Mouse (Mus musculus) adrenal gland, postnatal 14 days (tissue): Measurements from ENCODE around the gene BC016579. TPM values are rescaled to one million over a fixed set of nuclear protein-coding genes. Genes with fewer than 3 reads are reported as not detected.

Experiments
- DNase-seq: peaks from one replicate; pipeline ENCODE4 v3.0.0; 2021; ENCODE audit warnings: mixed read lengths
- total RNA-seq: library from RNA; stranded (reverse); gene quantifications from 2 replicates; pipeline ENCODE4 v1.2.3, GENCODE M21; 2021

The BC016579 gene
- total RNA-seq, 1 experiment from 2014 or later, result not detected

DNA sequence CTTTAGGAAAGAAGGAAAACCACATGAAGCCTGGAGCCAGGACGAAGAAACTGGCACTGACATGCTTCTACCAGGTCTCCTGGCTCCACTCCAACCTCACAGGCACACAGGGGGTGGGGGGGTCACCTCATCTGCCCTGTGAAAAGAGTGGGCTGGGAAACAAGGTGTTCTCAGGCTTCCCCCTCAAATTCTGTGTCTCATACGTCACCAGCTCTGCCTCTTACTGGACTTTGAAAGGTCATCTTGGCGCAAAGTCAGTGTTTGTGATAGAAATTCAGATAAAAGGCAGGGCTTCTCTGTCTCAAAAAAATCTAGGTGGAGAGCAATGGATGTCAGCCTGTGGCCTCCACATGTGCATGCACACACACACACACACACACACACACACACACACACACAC is 12.6 kb downstream of the BC016579 start:
- peak; percentile 17 for DNase-seq

DNA sequence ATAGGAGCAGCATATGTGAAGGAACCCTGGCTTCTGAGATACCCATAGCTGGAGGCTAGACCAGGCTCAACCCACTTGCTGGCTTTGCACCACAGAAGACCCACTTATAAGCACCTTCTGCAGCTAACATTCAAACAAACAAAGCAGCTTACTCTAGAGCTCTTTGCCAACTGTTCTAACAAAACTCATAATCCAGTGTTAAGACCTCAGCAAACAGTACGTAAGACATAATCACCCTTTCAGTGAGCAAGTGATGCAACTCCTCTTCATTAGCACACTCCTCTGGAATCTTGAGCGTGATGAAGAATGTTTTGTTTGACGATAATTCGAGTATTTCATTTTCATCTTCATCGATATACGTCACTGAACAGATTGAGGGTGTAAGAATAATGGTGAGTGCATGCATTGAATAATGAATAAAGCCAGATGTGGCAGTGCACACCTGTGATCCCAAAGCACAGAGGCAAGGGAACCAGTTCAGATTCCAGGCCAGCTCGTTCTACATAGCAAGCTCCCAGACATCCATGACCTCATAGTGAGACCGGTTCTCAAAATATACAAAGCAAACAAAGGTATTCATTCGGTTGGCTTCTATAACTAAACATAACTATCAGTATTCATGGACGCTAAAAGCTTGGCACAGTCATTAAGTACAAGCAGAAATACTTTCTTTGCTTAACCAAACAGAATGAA is 13.7 kb downstream of the BC016579 start:
- no peak for DNase-seq

DNA sequence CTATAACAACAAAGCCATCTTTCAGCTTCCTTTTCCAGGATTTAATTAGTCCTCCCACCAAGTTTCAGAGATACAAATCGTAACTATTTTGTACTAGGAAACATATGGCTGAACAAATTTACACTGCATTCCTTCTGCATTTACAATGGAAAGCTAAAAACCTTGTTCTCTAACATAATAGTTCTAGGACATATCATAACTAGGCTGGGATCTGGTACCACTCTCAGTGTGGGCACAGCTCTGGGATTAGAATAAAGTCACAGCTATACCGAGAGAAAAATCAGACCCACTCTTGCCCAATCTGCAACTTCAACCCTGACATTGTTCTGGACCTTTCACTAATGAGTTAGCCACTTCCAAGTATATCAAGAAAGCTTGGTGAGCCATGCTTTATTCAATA is 18.0 kb downstream of the BC016579 start:
- no peak for DNase-seq

DNA sequence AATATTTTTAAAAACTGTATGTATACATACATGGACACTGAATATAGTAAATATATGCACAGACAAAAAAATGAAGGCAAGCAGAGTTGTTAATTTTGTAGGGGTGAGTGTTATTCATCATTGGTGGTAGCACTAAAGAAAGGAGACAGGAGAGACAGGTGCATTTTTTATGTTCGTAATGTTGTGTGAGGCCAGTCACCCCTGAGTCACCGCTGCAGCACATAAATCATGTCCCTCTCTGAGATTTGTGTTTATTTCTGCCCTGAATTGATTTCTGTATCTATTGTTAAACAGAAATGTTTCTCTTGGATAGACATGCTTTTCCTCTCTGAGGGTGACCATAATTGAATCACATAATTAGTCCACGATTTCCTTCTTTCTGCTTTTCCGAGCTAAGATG is 21.4 kb downstream of the BC016579 start:
- DNase-seq, result no peak

DNA sequence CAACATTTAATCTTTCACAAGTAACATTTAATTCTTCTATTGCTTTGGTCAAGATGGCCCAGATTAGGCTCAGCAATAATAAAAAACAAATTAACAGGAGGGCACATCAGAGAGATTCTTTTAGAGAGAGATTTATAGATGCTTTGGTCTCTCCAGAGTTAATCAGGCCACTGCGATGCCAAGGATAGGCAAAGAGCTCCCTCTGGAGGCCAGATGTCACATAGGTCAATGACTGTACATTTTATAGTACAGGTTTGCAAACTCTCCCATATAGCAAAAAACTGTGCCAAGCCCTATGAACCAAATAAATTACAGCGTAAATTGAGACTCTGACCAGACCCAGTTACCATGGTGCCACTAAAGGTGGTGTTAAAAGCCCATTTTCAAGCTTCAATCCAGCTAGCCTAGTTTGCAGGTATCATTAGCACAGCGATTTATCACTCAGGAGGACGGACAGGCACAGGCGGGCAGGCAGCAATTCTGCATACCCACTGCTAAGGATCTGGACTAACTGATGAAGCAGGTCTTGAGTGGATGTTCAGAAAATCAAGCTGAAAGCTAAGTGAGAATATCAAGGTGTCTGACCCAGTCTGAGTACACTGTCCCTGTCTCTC is 23.4 kb downstream of the BC016579 start:
- DNase-seq, result peak; percentile 79

DNA sequence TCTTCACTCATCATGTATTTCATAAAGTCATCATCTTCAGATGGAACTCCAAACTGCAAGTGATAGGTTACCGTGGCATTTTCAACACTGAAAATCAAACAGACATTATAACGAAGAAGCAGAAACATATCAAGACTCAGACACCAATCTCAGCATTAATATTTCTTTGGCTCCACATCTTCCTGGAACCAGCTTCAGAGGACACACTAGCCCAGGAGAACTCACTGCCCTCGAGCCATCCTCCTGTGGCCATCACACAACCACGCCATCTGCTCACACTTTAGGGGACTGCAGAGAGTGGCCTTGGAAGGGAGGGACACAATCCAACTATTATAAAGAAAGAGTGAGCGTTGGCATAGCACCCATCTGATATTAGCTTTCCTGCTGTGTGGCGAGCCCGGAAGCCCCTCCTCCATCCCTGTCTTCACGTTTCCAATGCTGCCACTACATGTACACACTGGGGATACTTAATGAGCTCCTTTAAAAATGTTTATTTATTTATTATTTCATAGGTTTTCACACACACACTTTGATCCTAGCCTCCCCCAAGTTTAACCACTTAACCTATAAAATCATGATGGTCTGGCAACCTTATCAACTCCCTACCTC is 24.3 kb downstream of the BC016579 start:
- no peak for DNase-seq

DNA sequence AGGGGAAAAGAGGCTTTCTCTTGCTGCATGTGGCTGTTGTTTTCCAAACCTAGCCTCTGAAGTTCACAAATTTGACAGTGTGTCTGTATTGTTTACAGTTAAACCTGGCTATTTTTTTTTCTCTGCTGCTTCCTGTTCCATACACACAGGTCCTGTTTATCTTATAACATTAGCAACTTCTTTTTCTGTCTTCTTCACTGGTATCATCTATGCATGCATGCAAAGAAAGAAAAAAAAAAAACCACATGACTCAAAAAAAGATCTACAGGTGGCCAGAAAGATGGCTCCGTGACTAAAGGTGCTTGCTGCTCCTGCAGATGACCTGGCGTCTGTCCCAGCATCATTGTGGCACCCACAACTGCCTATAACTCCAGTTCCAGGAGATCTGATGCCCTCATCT is 28.5 kb downstream of the BC016579 start:
- DNase-seq, result no peak

DNA sequence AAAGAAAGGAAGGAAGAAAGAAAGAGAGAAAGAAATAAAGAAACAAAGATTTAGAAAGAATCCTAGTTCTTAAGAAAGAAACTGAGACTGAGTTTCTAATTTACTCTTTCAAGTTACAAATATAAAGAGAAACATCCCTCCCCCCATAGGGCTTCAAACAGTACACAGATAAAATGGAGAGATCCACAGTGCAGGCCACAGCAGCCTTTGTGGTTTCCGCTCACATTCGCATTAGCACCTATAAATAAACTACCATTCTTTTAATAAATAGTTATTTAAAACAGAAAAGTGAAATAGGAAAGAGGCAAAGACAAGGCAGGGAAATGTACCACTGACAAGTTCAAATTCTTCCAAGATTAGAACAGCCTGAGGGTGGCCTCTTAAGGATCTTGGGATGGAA is 29.1 kb downstream of the BC016579 start:
- no peak for DNase-seq

DNA sequence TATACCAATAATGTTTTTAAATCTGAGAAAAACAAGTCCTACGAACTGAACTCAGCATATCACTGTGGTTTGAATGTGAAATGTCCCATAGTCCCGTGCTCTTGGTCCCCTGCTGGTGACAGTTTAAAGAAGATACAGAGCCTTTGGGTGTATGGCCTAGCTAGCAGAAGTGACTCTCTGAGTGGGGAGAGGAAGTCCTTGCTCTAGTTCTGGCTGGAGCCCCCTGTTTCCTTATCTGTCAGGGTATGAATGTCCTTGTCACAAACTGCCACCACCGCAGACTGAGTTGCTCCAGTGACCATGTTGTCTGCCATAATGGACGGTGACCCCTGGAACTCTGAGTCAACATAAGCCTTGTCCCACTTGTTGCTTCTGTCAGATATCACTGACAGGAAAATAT is 30.6 kb downstream of the BC016579 start:
- DNase-seq, result no peak

DNA sequence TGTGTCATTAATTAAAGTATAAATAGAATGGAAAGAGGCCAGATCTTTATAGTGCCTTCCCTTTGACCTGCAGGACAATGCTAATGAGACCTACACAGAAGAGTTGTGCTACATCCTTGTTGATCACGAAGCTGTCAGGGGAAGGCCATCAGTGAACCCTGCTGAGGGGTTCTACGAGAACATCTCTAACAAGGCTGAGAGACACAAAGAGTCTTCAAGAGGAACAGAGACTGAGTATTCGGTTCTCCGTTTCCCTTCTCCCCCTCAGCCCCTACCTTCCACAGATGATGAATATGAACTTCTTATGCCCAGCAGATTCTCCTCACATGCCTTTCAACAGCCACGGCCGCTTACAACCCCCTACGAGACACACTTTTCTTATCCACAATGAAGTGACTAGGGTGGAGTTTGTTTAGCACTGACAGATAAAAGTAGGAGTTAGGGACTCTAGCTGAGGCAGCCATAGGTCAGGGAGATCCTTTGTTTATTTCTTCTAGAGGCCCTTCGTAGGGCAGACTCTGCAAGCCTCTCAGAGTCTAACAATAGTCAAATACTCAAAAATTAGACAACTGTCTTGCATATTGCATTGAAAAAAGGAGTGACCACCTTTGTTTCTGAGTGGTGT is 34.0 kb downstream of the BC016579 start:
- DNase-seq, result no peak

DNA sequence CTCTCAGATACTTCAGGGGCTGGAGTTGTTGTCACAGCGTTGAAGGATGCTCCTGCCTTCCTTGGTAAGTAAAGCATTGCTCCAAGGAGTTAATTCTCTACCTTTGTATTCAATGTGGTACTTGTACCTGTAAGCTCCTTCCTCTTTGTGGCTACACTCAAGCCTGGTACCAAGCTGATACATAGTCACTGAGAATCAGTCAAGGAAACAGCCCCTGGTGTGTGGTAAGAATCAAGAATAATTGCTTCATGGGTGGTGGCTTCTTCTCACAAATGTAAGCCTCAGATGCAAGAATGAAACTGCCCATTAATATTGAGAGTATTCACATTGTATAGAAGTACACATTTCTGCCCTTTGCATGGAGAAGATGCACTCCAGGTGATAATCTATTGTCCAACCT is 37.9 kb downstream of the BC016579 start:
- no peak for DNase-seq

DNA sequence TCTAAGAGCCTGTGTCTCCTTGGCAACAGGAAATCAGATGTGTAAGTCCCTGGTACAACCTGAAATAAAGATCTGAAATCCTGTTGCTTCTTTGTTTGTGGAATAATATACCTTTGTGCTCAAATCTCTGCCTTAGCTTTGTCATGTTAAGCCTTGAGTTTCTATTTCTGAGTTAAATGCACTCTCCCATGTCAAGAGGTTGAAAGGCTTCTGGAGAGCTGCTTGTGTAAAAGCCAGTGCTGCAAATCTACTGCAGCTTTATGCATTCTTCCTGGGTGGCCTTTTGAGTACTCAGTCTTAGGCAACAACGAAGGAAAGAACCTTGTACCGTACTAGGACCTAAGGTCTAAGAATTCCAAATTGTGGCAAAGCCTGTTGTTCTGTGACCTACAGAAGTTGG is 40.6 kb downstream of the BC016579 start:
- no peak for DNase-seq

DNA sequence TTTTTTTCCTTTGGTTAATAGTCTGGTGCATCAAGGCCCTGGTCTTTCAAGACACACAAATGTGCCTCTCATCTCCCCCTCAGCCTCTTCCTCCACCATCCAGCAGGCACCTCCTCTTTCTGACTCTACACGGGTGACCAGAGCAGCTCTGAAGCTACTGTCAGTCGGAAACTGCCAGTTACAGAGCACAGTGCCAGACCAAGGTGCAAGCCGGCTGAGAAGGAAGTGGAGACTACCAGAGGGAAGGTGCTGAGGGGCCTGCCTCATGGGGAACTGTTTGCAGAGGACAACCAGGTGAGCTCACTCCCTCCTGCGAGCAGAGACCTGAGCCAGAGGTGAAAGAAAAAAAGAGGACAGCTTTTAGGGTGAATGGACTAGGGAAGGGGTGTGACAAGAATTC is 43.6 kb downstream of the BC016579 start, which contains the start of gene Gcsam:
TSS of gene Gcsam (plus strand) at position 114 of the 400 bp plus-strand sequence.
- DNase-seq, result no peak

DNA sequence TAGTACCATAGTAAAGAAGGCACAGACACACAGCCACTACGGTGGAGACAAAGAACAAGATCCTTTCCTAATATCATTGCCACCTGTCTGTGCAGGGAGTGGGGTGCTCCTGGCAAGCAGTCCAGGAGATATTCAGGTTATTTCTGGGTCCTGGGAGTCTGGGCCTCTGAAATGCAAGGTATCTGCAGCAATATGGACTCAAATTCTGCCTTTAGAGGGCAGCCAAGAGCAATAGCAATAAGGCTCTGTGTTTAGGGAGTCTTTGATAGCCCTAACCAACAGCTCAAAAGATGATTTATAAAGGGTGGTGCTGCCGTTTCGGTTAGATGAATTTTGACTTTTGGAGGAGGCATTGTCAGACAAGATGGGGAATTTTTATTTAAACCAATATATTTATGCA is 44.6 kb downstream of the BC016579 start:
- peak; percentile 37 for DNase-seq

DNA sequence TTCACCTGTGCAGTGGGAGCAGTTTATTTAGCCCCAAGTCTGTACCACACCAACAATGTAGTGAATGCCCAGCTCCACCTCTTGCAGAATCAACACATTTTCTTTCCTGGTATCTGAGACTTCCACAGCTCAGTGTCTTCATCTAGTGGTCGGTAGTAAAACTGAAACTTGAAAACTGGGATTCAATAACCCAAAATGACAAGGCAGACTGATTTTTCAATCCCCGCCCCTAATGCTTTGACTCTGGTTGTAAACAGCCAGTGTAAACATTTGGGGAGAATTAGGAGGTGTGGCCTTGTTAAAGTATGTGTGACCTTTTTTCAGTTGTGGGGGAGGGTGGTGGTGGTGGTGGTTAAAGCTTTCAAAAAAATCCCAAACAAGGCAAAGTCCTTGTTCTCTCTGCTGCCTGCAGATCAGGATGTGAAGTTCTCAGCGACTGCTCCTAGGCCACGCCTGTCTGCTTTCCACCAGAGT is 45.4 kb downstream of the BC016579 start:
- DNase-seq, result peak; percentile 17

DNA sequence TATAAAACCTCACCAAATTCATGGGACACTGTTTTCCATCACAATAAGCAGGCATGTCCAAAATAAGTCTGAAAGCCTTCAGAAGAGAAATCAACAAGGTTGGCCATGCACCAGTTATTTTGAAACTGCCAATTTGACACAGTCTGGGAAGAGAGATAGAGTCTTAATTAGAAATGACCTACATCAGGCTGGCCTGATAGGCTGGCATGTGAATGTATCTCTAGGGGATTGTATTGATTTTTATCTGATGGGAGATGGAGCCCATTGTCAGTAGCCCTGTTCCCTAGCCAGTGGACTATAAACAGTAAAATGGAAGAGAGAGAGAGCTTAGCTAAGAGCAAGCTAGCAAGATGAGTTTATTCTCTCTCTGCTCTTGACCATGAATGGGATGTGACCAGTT is 58.4 kb downstream of the BC016579 start:
- no peak for DNase-seq

DNA sequence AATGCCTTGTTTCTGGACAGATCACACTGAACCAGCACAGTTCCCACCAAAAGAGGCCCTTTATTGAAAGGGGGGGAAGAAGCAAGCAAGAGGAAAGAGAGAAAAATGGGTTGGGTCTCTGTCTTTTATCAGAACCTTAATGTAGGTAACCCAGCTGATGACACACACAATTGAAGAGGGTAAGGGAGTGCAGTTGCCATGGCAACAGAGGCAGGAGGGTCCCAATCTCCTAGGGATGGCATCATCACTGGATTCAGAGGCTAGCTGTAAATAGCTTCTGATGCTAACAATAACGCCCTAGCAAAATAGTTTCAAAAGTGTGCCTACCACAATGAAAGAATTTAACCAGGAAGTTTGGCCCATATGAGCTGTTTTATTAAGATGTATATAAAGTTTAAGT is 60.2 kb downstream of the BC016579 start:
- DNase-seq, result no peak

DNA sequence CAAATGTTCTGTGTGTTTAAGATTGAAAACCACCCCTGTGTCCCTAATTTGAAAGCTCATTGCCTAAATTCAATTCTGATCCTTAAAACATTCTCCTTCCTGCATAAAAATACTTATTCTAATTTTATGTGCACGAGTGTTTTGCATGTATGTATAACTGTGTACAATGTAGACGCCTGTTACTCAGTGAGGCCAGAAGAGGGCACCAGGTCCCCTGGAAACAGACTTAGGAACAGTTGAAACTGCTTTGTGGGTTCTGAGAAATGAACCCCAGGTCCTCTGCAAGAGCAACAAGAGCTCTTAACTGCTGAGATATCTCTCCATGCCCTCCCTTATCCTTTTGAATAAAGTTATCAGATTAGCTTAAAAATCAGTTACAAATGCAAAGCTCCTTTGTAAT is 71.4 kb downstream of the BC016579 start:
- peak; percentile 53 for DNase-seq

DNA sequence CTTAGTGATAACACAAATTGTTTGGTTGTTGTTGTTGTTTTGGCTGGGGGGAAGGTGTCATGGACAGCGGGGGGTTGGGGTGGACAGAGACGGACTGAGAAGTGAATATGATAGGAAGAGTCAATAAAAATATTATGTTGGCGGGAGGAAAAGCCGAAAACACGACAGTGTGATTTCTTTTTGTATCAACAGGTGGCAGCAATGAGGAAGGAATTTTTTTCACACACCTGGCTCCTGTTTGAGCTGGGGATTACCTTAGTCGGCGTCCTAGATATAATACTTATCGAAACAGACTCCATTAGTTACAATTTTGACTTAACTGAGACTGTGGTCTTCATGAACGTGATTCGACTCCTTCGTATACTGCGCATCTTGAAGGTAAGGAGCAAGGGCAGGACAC is 74.0 kb downstream of the BC016579 start:
- DNase-seq, result no peak
